Mouse (Mus musculus) heart, postnatal 14 days (tissue): Measurements from ENCODE around the gene Lpp. TPM values are rescaled to one million over a fixed set of nuclear protein-coding genes. Genes with fewer than 3 reads are reported as not detected.

Source experiments
- DNase-seq, 2 experiments: peaks; one replicate each; pipeline ENCODE4 v3.0.0; 2021 to 2022
- intact Hi-C: fragments of 180-260 bp; cut with DNase I; formaldehyde crosslinking; loops from one replicate; pipeline ENCODE4 v1.15.1; 2025
- total RNA-seq, 2 experiments: library from RNA; stranded (reverse); gene quantifications; 2 replicates each; pipeline ENCODE4 v1.2.3; 2021

The Lpp gene
- total RNA-seq, 2 experiments from 2014 or later = 46.8 to 47.5 TPM

- no peak for DNase-seq
- intact Hi-C loops = no loop called here
Measured at GRCm38 (mm10) chr16:24594508-24594907, 201.2 kb downstream of the Lpp start.

- intact Hi-C loops = no loop called here
Measured at GRCm38 (mm10) chr16:24595493-24595892, 202.2 kb downstream of the Lpp start.

GRCm38 (mm10) chr16:24598567-24598966, 205.3 kb downstream of the Lpp start:
- no peak for DNase-seq
- intact Hi-C loops = no loop called here

More at GRCm38 (mm10) chr16:24595493-24595892, 202.2 kb downstream of the Lpp start:
- DNase-seq = no peak

- intact Hi-C loops = no loop called here
Measured at GRCm38 (mm10) chr16:24599766-24600165, 206.5 kb downstream of the Lpp start.

GRCm38 (mm10) chr16:24600260-24600948, 207.1 kb downstream of the Lpp start:
- intact Hi-C loops = no loop called here
- DNase-seq = no peak

More at GRCm38 (mm10) chr16:24599766-24600165, 206.5 kb downstream of the Lpp start:
- DNase-seq = no peak

- intact Hi-C loops = no loop called here
Measured at GRCm38 (mm10) chr16:24603342-24603741, 210.0 kb downstream of the Lpp start.

GRCm38 (mm10) chr16:24607896-24608457, 214.7 kb downstream of the Lpp start:
- no peak for DNase-seq
- intact Hi-C loops = no loop called here

More at GRCm38 (mm10) chr16:24603342-24603741, 210.0 kb downstream of the Lpp start:
- DNase-seq = no peak

GRCm38 (mm10) chr16:24619458-24619857, 226.2 kb downstream of the Lpp start:
- DNase-seq = no peak
- intact Hi-C loops = no loop called here

GRCm38 (mm10) chr16:24620021-24620420, 226.7 kb downstream of the Lpp start:
- intact Hi-C loops = loop anchor here (10.0 kb wide), 1 partner anchor 635 kb away; the partner anchor contains the start of genes Bcl6 and Gm37419
- DNase-seq = no peak

GRCm38 (mm10) chr16:24622226-24623194, 229.2 kb downstream of the Lpp start:
- no peak for DNase-seq
- intact Hi-C loops = loop anchor here (10.0 kb wide), 1 partner anchor 638 kb away; the partner anchor contains the start of genes Bcl6 and Gm37419

GRCm38 (mm10) chr16:24624335-24624734, 231.0 kb downstream of the Lpp start:
- intact Hi-C loops = loop anchor here (10.0 kb wide), 1 partner anchor 640 kb away; the partner anchor contains the start of genes Bcl6 and Gm37419
- no peak for DNase-seq

- DNase-seq = no peak
- intact Hi-C loops = loop anchor here (10.0 kb wide), 1 partner anchor 641 kb away; the partner anchor contains the start of genes Bcl6 and Gm37419
Measured at GRCm38 (mm10) chr16:24625576-24625975, 232.3 kb downstream of the Lpp start.

GRCm38 (mm10) chr16:24628779-24629178, 235.5 kb downstream of the Lpp start:
- DNase-seq = no peak
- intact Hi-C loops = loop anchor here (10.0 kb wide), 1 partner anchor 644 kb away; the partner anchor contains the start of genes Bcl6 and Gm37419

GRCm38 (mm10) chr16:24629218-24630172, 236.2 kb downstream of the Lpp start:
- DNase-seq = no peak
- intact Hi-C loops = loop anchor here (10.0 kb wide), 1 partner anchor 645 kb away; the partner anchor contains the start of genes Bcl6 and Gm37419

- no peak for DNase-seq
- intact Hi-C loops = no loop called here
Measured at GRCm38 (mm10) chr16:24635381-24635919, 242.1 kb downstream of the Lpp start.

GRCm38 (mm10) chr16:24636894-24637293, 243.6 kb downstream of the Lpp start:
- DNase-seq = no peak

GRCm38 (mm10) chr16:24641003-24641797, 247.9 kb downstream of the Lpp start:
- no peak for DNase-seq
- intact Hi-C loops = no loop called here

More at GRCm38 (mm10) chr16:24636894-24637293, 243.6 kb downstream of the Lpp start:
- intact Hi-C loops = no loop called here

- no peak for DNase-seq
- intact Hi-C loops = no loop called here
Measured at GRCm38 (mm10) chr16:24643024-24643635, 249.8 kb downstream of the Lpp start.
